Mouse (Mus musculus): Measurements from ENCODE around the gene Hnrnpll.

GRCm38 (mm10) chr17:80008847-80009246 lies 53.3 kb downstream of the Hnrnpll start:
- TF ChIP-seq CTCF (IDR thresholded peaks at IDR 0.05; ENCODE audit: extremely low read depth, insufficient read depth, low read length) = no peak
- no peak for TF ChIP-seq POLR2A (IDR thresholded peaks at IDR 0.05; ENCODE audit: extremely low read depth, insufficient read depth, low read length)

All from cortical plate, adult 2 months (tissue).